Mouse (Mus musculus) yolk sac, embryonic 10.5 days (tissue): ENCODE data around the gene Ska3.
"Not testable (repeated sequence)": the region's sequence is repeated elsewhere in the genome, so short reads cannot be mapped to it uniquely, and the experiment has no call there.

Source experiments
- DNase-seq: peaks from one replicate; pipeline ENCODE4 v3.0.0-alpha.2; 2017; ENCODE audit warnings: low spot score

The Ska3 gene

GRCm38 (mm10) chr14:57825788-57826751 is at the start of gene Ska3, which contains the start of gene Mrpl57:
Ska3 (minus strand) TSS chr14:57826185.
Mrpl57 (plus strand) TSS chr14:57826234.
- peak; percentile 95 for DNase-seq

- no peak for DNase-seq
Observed at GRCm38 (mm10) chr14:57866676-57867276, 40.8 kb upstream of the Ska3 start.

GRCm38 (mm10) chr14:57865256-57865655 is 39.3 kb upstream of the Ska3 start:
- no peak for DNase-seq

- no peak for DNase-seq
Observed at GRCm38 (mm10) chr14:57863129-57863528, 37.1 kb upstream of the Ska3 start.

- DNase-seq, result no peak
Observed at GRCm38 (mm10) chr14:57861987-57862412, 36.0 kb upstream of the Ska3 start.

- DNase-seq, result no peak
Observed at GRCm38 (mm10) chr14:57859520-57859919, 33.5 kb upstream of the Ska3 start.

GRCm38 (mm10) chr14:57858601-57859000 is 32.6 kb upstream of the Ska3 start:
- DNase-seq, result no peak

- not testable (repeated sequence) for DNase-seq
Observed at GRCm38 (mm10) chr14:57856037-57856436, 30.1 kb upstream of the Ska3 start.

GRCm38 (mm10) chr14:57852961-57853360 is 27.0 kb upstream of the Ska3 start:
- DNase-seq, result no peak

GRCm38 (mm10) chr14:57850330-57850729 is 24.3 kb upstream of the Ska3 start:
- DNase-seq, result no peak

GRCm38 (mm10) chr14:57848646-57849045 is 22.7 kb upstream of the Ska3 start:
- no peak for DNase-seq

- not testable (repeated sequence) for DNase-seq
Observed at GRCm38 (mm10) chr14:57848061-57848460, 22.1 kb upstream of the Ska3 start.

GRCm38 (mm10) chr14:57844535-57844934 is 18.6 kb upstream of the Ska3 start:
- DNase-seq, result no peak

GRCm38 (mm10) chr14:57835157-57835556 is 9.2 kb upstream of the Ska3 start:
- no peak for DNase-seq

- DNase-seq, result no peak
Observed at GRCm38 (mm10) chr14:57833526-57833925, 7.5 kb upstream of the Ska3 start.

GRCm38 (mm10) chr14:57827284-57827683 is 1.3 kb upstream of the Ska3 start:
- no peak for DNase-seq

- no peak for DNase-seq
Observed at GRCm38 (mm10) chr14:57820839-57821238, 5.1 kb downstream of the Ska3 start.

GRCm38 (mm10) chr14:57811844-57812243 is 14.1 kb downstream of the Ska3 start:
- no peak for DNase-seq

GRCm38 (mm10) chr14:57810886-57811285 is 15.1 kb downstream of the Ska3 start:
- no peak for DNase-seq

- DNase-seq, result no peak
Observed at GRCm38 (mm10) chr14:57808558-57808957, 17.4 kb downstream of the Ska3 start.

- no peak for DNase-seq
Observed at GRCm38 (mm10) chr14:57803731-57804130, 22.3 kb downstream of the Ska3 start.

- peak; percentile 97 for DNase-seq
Observed at GRCm38 (mm10) chr14:57797991-57798931, 27.7 kb downstream of the Ska3 start, which contains the start of gene Sap18. Sap18 (plus strand) TSS chr14:57798180.
